Mouse (Mus musculus) limb, embryonic 15.5 days (tissue): Measurements from ENCODE around the gene Tnni1. TPM values are rescaled to one million over a fixed set of nuclear protein-coding genes. Genes with fewer than 3 reads are reported as not detected.
A peak's percentile ranks its signal among the peaks of the same experiment; 100 is the strongest.

Experiments used
- ATAC-seq: fragments of 200-750 bp; cut with Nextera tagmentation; 2 replicates; pipeline ENCODE4 v1.8.0; 2017; ENCODE audit warnings: low read depth, moderate TSS enrichment; ENCODE audit not compliant: insufficient number of reproducible peaks, low FRiP score, low TSS enrichment
- H3K27ac ChIP-seq: fragments of 300-500 bp; sonication (generic); 2 replicates; pipeline ENCODE4 v1.5.1; 2015; ENCODE audit warnings: moderate library complexity, mild to moderate bottlenecking, inconsistent platforms
- H3K27me3 ChIP-seq: fragments of 300-500 bp; sonication (generic); 2 replicates; pipeline ENCODE4 v1.6.1; 2015; ENCODE audit warnings: inconsistent platforms
- H3K36me3 ChIP-seq: fragments of 300-500 bp; sonication (generic); 2 replicates; pipeline ENCODE4 v1.6.1; 2015; ENCODE audit warnings: inconsistent platforms
- H3K4me1 ChIP-seq: fragments of 300-500 bp; sonication (generic); 2 replicates; pipeline ENCODE4 v1.6.1; 2015; ENCODE audit warnings: inconsistent platforms
- H3K4me2 ChIP-seq: fragments of 300-500 bp; sonication (generic); 2 replicates; pipeline ENCODE4 v1.6.1; 2015; ENCODE audit warnings: mild to moderate bottlenecking, inconsistent platforms
- H3K4me3 ChIP-seq: fragments of 300-500 bp; sonication (generic); 2 replicates; pipeline ENCODE4 v1.5.1; 2015; ENCODE audit warnings: mild to moderate bottlenecking, inconsistent platforms
- H3K9ac ChIP-seq: fragments of 300-500 bp; sonication (generic); 2 replicates; pipeline ENCODE4 v1.6.1; 2015; ENCODE audit warnings: inconsistent platforms
- H3K9me3 ChIP-seq: fragments of 300-500 bp; sonication (generic); 2 replicates; pipeline ENCODE4 v1.6.1; 2016; ENCODE audit warnings: inconsistent platforms
- WGBS: fragments of 180-500 bp; shearing (Covaris S2); methylation state at CpG from one replicate; pipeline ENCODE4 v1.1.7; 2015; 5-methylcytosine and 5-hydroxymethylcytosine counted together
- polyA plus RNA-seq: library from polyadenylated mRNA; unstranded; fragments of >200 nt; fragmentation: Nextera tagmentation; extraction: Ambion mirVana; gene quantifications from 2 replicates; pipeline ENCODE4 v1.2.1, GENCODE M21; 2015

Gene Tnni1
- polyA plus RNA-seq: 231 and 577 TPM in 2 replicates

- Histone ChIP-seq H3K9ac (no peak within 1 kb of the TSS), H3K4me2 (peak within 1 kb of the TSS; percentile 27; the same call in 1 of the 2 replicates)
- WGBS: 17% methylated on average over 22 of the region's 22 CpGs
These were observed at the start of gene Tnni1 for GRCm38 (mm10) chr1:135778780-135779535. Gene Tnni1 (plus strand): TSS chr1:135779434.

DNA sequence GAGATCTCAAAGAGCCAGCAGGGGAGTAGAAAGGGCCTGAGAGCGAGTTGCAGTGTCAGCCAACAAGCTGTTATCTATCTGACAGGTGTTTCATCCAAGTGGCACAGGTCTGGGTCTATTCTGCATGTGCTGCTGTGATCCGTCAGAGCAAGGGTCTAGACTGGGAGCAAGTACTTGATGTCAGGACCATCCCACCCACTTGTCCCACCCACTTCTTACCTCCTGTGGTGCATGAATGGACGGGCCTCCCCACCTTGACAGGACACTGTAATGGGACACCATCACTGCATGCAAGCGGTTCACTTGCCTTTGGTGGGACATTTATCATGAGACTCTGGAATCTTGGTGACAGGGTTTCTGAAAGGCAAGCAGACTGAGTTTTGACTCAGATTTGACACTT, 49.4 kb upstream of the Tnni1 start:
- ATAC-seq: no peak
- no peaks in the 10 kb centered on the region for H3K9me3 ChIP-seq
- WGBS: 18% methylated on average over 4 of the region's 4 CpGs
- no peaks in the 10 kb centered on the region for H3K36me3 ChIP-seq
- H3K9ac ChIP-seq: peak overlapping the region; percentile 60; the same call in 1 of the 2 replicates
- peak overlapping the region; percentile 60 for H3K4me3 ChIP-seq
- peaks cover 63% of the 10 kb centered on the region for H3K4me1 ChIP-seq
- H3K27ac ChIP-seq: peak overlapping the region; percentile 85
- H3K27me3 ChIP-seq: no peaks in the 10 kb centered on the region
- peak overlapping the region; percentile 78 for H3K4me2 ChIP-seq

More at GRCm38 (mm10) chr1:135778780-135779535, at the start of gene Tnni1:
- Histone ChIP-seq H3K27me3 (no peaks in the 10 kb centered on the region), H3K4me3 (no peak within 1 kb of the TSS; the same call in 1 of the 2 replicates), H3K4me1 (peaks cover 22% of the 10 kb centered on the region), H3K9me3 (no peaks in the 10 kb centered on the region), H3K36me3 (no peaks in the 10 kb centered on the region), H3K27ac (peak within 1 kb of the TSS; percentile 73)
- peak; percentile 72 for ATAC-seq

DNA sequence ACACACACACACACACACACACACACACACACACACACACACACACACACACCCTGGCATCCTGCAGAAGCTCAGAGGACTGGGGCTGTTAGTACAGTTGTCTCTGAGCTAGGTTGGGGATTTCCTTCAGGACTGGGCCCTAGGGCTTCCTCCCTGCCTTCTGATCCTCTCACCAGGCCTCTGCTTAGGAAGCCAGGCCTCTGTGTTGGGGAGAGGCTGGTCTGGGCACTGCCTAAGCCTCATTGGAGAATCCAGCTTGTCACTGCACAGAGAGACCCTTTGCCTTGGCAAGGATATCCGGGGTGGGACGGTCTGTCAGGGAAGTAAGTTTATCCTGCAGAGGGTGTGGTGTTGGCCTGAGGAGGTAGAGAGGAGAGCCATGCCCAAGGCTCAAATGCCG, 48.9 kb upstream of the Tnni1 start:
- ATAC-seq: no peak
- Histone ChIP-seq H3K27ac (peak overlapping the region; percentile 85), H3K36me3 (no peaks in the 10 kb centered on the region), H3K4me3 (peak overlapping the region; percentile 60), H3K4me2 (peak overlapping the region; percentile 78), H3K4me1 (peaks cover 68% of the 10 kb centered on the region), H3K27me3 (no peaks in the 10 kb centered on the region), H3K9ac (0 out of 2 replicates have a peak overlapping the region, but pooled peaks have one; percentile 17), H3K9me3 (no peaks in the 10 kb centered on the region)
- WGBS: 32% methylated on average over 3 of the region's 3 CpGs

- peak overlapping the region; percentile 78 for H3K4me2 ChIP-seq
- no peaks in the 10 kb centered on the region for H3K9me3 ChIP-seq
- H3K9ac ChIP-seq: no peak overlapping the region
- H3K4me3 ChIP-seq: no peak overlapping the region
- H3K36me3 ChIP-seq: peaks cover 1% of the 10 kb centered on the region; the same call in 1 of the 2 replicates
- no peaks in the 10 kb centered on the region for H3K27me3 ChIP-seq
- ATAC-seq: no peak
- peaks cover 72% of the 10 kb centered on the region for H3K4me1 ChIP-seq
- 41% methylated on average over 7 of the region's 7 CpGs for WGBS
- H3K27ac ChIP-seq: peak overlapping the region; percentile 92
These were observed 47.8 kb upstream of the Tnni1 start for GRCm38 (mm10) chr1:135731393-135731792.

- Histone ChIP-seq H3K9ac (no peak overlapping the region), H3K4me3 (no peak overlapping the region; the same call in 1 of the 2 replicates), H3K36me3 (peaks cover 5% of the 10 kb centered on the region; the same call in 1 of the 2 replicates), H3K4me2 (peak overlapping the region; percentile 78), H3K27me3 (no peaks in the 10 kb centered on the region), H3K4me1 (peaks cover 72% of the 10 kb centered on the region), H3K9me3 (no peaks in the 10 kb centered on the region), H3K27ac (peak overlapping the region; percentile 92)
- peak; percentile 82 for ATAC-seq
- WGBS: 11% methylated on average over 11 of the region's 11 CpGs
These were observed 47.1 kb upstream of the Tnni1 start for GRCm38 (mm10) chr1:135731897-135732684.

DNA sequence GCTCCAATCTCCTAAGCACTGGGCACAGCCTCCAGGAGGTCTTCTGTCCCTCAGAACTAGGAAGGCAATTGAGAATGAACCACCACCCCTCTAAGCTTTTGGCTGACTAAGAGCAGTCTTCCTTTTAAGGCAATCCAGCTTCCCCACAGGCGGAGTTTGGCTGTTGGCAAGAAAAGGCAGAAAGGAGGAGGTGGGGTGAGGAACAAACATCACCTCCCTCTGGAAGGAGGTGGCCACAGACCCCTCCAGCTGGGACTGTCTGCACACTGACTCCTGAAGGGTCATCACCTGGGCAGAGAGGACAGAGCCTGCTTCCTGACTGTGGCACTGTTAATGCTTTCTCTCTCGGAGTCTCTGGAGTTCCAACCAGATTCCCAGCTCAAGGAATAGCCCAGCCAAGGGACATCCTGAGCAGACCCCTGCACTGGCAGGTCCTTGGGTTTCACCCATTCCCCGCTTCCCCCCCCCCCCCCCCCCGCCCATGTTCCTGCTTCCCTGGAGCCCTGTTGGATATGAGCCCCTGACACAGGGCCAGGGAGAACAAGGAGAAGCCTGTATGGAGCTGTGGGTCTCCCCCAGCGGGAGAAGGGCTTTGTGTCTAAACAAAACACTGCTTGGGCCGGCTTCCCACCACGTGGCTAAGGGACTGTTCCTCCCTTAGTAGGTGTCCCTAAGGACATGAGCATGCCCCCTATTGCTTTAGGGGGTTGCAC, 44.9 kb upstream of the Tnni1 start:
- Histone ChIP-seq H3K4me2 (no peak overlapping the region; the same call in 1 of the 2 replicates), H3K27ac (peak overlapping the region; percentile 51), H3K9me3 (no peaks in the 10 kb centered on the region), H3K36me3 (peaks cover 5% of the 10 kb centered on the region; the same call in 1 of the 2 replicates), H3K4me1 (peaks cover 72% of the 10 kb centered on the region), H3K9ac (no peak overlapping the region), H3K4me3 (no peak overlapping the region), H3K27me3 (no peaks in the 10 kb centered on the region)
- WGBS: 33% methylated on average over 5 of the region's 7 CpGs
- 0 out of 2 replicates have a peak, but pooled peaks have one; percentile 7 for ATAC-seq

GRCm38 (mm10) chr1:135735460-135735859, 43.8 kb upstream of the Tnni1 start:
- Histone ChIP-seq H3K4me3 (no peak overlapping the region), H3K4me2 (no peak overlapping the region), H3K36me3 (peaks cover 5% of the 10 kb centered on the region; the same call in 1 of the 2 replicates), H3K4me1 (peaks cover 68% of the 10 kb centered on the region), H3K9ac (no peak overlapping the region), H3K27ac (no peak overlapping the region), H3K9me3 (no peaks in the 10 kb centered on the region), H3K27me3 (no peaks in the 10 kb centered on the region)
- ATAC-seq: no peak
- 49% methylated on average over 6 of the region's 6 CpGs for WGBS

DNA sequence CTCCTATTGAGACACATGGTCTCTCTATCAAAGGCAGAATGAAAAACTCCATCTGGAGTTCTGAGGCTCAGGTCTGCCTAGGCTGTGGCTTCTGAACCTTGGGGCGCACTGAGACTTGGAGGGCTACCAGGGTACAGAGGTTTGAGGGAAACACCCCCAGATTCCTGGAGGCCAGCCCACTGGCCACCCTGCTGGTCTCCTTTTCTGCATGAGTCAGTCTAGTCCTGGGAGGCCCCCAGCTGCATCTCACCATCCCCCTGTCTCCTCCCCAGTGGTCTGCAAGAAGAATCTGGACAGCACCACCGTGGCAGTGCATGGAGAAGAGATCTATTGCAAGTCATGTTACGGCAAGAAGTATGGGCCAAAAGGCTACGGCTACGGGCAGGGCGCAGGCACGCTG, 34.2 kb upstream of the Tnni1 start:
- H3K4me1 ChIP-seq: peaks cover 25% of the 10 kb centered on the region
- H3K4me3 ChIP-seq: no peak overlapping the region
- ATAC-seq: no peak
- no peaks in the 10 kb centered on the region for H3K27me3 ChIP-seq
- no peaks in the 10 kb centered on the region for H3K9me3 ChIP-seq
- H3K27ac ChIP-seq: no peak overlapping the region
- WGBS: 88% methylated on average over 7 of the region's 7 CpGs
- H3K36me3 ChIP-seq: peaks cover 42% of the 10 kb centered on the region
- no peak overlapping the region for H3K9ac ChIP-seq
- H3K4me2 ChIP-seq: no peak overlapping the region

DNA sequence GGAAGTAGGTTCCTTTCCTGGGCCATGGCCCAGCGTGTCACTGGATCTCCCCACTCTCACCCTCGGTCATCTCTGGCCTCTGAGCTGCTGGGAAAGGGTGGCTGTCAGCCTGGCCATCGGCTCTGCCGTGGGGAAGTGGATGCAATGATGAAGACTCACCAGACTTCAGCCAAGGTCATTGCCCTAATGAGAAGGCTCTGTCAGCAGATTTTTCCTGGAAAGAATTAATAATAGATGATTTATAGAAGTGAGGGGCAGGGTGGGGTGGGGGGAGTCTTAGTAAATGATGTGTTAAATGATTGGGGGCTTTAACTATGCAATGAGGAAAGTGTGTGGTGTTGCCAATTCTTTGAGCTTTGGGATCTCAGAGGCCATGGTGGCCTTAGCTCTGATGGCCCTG, 33.0 kb upstream of the Tnni1 start:
- WGBS: 70% methylated on average over 4 of the region's 4 CpGs
- Histone ChIP-seq H3K9me3 (no peaks in the 10 kb centered on the region), H3K4me2 (no peak overlapping the region), H3K27ac (no peak overlapping the region), H3K9ac (no peak overlapping the region), H3K4me3 (no peak overlapping the region), H3K36me3 (peaks cover 55% of the 10 kb centered on the region), H3K4me1 (peaks cover 18% of the 10 kb centered on the region), H3K27me3 (no peaks in the 10 kb centered on the region)
- ATAC-seq: no peak

- H3K27me3 ChIP-seq: no peaks in the 10 kb centered on the region
- no peak overlapping the region for H3K9ac ChIP-seq
- ATAC-seq: peak; percentile 92
- no peak overlapping the region for H3K4me2 ChIP-seq
- WGBS: 12% methylated on average over 10 of the region's 10 CpGs
- H3K4me3 ChIP-seq: no peak overlapping the region
- 0 out of 2 replicates have a peak overlapping the region, but pooled peaks have one; percentile 11 for H3K27ac ChIP-seq
- no peaks in the 10 kb centered on the region for H3K9me3 ChIP-seq
- H3K4me1 ChIP-seq: peaks cover 17% of the 10 kb centered on the region; the same call in 1 of the 2 replicates
- peaks cover 38% of the 10 kb centered on the region for H3K36me3 ChIP-seq
These were observed 26.4 kb upstream of the Tnni1 start for GRCm38 (mm10) chr1:135752737-135753348.

DNA sequence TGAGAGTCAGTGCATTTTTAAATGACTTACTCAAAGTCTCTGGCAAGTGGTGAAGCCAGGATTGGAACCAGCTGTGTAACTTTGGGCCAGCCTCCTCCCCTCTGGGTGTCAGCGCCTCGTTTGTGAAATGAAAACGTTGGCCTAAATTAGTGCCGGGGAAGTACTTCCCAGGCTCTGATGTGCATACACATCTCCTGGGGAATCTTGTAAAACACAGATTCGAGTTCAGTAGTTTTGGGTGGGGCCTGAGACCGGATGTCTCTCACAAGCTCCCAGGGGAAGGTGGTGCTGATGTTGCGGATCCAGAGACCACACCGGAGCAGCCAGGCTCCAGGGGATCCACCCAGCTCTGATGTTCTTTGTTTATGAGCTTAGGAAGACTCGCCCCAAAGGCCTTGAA, 23.9 kb upstream of the Tnni1 start:
- H3K27ac ChIP-seq: no peak overlapping the region
- ATAC-seq: no peak; the same call in 1 of the 2 replicates

More for the DNA sequence above, 23.9 kb upstream of the Tnni1 start:
- no peak overlapping the region for H3K4me3 ChIP-seq
- H3K4me2 ChIP-seq: no peak overlapping the region
- peaks cover 20% of the 10 kb centered on the region for H3K4me1 ChIP-seq
- peaks cover 19% of the 10 kb centered on the region for H3K36me3 ChIP-seq
- no peaks in the 10 kb centered on the region for H3K27me3 ChIP-seq
- H3K9me3 ChIP-seq: no peaks in the 10 kb centered on the region
- no peak overlapping the region for H3K9ac ChIP-seq
- 15% methylated on average over 9 of the region's 9 CpGs for WGBS
